Mouse (Mus musculus) CH12.LX (cell line): ENCODE data around the gene Moap1.

Experiments used
- CHD2 ChIP-seq: IDR thresholded peaks from 2 replicates; pipeline ENCODE4 v1.6.1; 2011; ENCODE audit warnings: low read length, improper control_type of control experiment
- E2F4 ChIP-seq: IDR thresholded peaks from 2 replicates; pipeline ENCODE4 v1.6.1; 2011; ENCODE audit warnings: low read depth, low read length, improper control_type of control experiment; ENCODE audit not compliant: insufficient replicate concordance
- UBTF ChIP-seq: IDR thresholded peaks from 2 replicates; pipeline ENCODE4 v1.6.1; 2012; ENCODE audit warnings: low read depth, mild to moderate bottlenecking, inconsistent platforms, low read length, improper control_type of control experiment, moderate library complexity
- ZC3H11A ChIP-seq: IDR thresholded peaks from 2 replicates; pipeline ENCODE4 v1.6.1; 2012; ENCODE audit warnings: low read depth, mild to moderate bottlenecking, inconsistent platforms, low read length, improper control_type of control experiment

DNA sequence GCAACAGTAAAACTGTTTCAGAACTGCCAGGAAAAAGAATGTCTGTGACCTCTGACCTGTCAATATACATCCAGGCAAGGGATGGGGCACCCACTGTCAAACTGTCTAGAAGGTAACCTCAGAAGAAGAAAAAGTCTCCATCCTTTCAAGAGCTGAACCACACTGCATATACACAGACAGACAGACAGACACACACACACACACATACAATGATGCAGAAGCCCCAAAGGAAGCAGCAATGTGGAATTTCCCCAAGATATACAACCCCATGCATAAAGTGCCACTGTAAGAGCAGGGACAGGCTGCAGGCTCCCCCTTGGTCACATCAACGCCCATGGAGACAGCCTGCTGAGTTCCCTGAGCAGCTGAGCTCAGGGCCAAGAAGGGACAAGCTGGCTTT is 44.3 kb downstream of the Moap1 start:
- TF ChIP-seq UBTF = no peak
- TF ChIP-seq ZC3H11A = no peak
- TF ChIP-seq CHD2 = no peak
- TF ChIP-seq E2F4 = no peak
